Mouse (Mus musculus) gastrocnemius, postnatal 36 days (tissue): Measurements from ENCODE around the gene Gga3. TPM values are rescaled to one million over a fixed set of nuclear protein-coding genes. Genes with fewer than 3 reads are reported as not detected.
A peak's percentile ranks its signal among the peaks of the same experiment; 100 is the strongest.

ENCODE experiments used
- DNase-seq, 2 experiments: peaks; one replicate each; pipeline ENCODE4 v3.0.0; 2022
- intact Hi-C: fragments of 180-260 bp; cut with DNase I; formaldehyde crosslinking; loops from one replicate; pipeline ENCODE4 v1.15.1; 2025
- total RNA-seq, 2 experiments: library from RNA; stranded (reverse); gene quantifications; 2 replicates each; pipeline ENCODE4 v1.2.3; 2021

Gga3 gene
- total RNA-seq, 2 experiments from 2014 or later = 12.5 to 13.0 TPM

DNA sequence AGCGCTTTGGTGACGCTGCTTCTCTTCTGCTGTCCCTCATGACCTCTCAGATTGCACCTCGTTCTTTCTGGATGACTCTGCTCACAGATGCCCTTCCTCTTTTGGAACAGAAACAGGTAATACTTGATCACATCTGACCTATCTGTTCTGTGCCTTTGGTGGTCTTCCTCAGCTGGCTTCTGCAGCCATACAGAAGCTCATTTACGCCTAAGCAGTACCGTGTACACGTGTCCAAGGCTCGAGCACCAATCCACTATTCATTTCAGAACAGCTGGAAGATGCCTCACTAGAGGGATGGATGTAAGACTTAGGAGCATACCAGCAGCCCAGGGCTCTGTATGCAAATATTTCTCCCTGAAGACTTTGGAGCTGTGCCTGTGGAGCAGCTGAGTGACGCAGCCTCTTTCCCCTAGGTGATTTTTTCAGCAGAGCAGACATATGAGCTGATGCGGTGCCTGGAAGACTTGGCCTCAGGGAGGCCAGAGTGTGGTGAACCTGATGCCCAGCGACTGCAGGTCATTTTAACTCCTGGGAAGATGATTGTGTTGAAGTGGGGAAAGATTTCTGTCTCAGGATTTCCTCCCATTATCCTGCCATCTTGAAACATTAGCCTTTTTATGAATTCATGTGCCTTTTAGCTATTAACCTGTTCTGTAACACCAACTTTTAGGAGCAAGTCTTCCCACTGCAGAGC, 20.8 kb downstream of the Gga3 start:
- no peak for DNase-seq
- intact Hi-C loops = no loop called here

DNA sequence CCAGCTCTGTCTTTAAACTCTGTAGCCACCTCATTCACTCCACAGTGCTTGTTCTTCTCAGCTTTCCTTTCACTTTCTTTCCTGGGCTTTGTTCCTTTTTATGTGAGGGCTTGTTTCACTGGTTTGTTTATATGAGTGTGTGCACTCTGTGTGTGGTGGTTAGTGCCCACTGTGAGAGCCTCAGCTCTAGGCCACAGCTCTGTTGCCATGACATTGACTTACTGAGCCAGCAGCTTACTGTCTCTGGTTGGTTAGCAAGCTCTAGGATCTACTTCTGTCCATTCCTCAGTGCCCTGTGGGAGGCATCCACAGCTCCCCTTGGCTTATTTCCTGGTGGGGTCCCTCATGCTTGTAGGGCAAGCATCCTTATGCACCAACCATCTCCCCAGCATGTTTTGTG, 24.8 kb downstream of the Gga3 start:
- intact Hi-C loops = no loop called here
- no peak for DNase-seq

GRCm38 (mm10) chr11:115564961-115565360, 38.9 kb downstream of the Gga3 start:
- no peak for DNase-seq
- intact Hi-C loops = loop anchor here (5.0 kb wide), 1 partner anchor 37 kb away; the partner anchor contains the start of genes Gga3 and Mrps7

GRCm38 (mm10) chr11:115564064-115564809, 39.6 kb downstream of the Gga3 start, which contains the start of gene Nup85:
Gene Nup85, plus strand, starts transcription at chr11:115564434.
- intact Hi-C loops = no loop called here
- peak; percentile 97 for DNase-seq

GRCm38 (mm10) chr11:115563406-115563805, 40.4 kb downstream of the Gga3 start:
- intact Hi-C loops = no loop called here
- no peak for DNase-seq

DNA sequence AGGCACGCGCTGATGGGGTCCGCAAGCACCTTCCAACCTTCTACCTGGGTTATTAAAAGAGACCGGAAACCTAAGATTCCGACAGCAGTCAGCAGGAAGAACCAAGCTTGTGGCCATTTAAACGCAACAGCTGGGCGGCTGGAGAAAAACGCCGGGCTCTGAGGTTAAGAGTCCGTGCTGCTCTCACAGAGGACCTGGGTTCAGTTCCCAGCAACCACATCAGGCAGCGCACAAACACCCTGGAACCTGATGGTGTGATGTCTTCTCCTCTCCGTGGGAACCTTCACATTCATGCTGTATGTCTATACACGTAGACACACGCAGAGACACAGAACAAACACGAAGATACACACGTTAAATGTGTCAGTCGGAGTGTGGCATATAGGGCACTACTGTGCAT, 48.1 kb downstream of the Gga3 start:
- no peak for DNase-seq
- intact Hi-C loops = no loop called here

DNA sequence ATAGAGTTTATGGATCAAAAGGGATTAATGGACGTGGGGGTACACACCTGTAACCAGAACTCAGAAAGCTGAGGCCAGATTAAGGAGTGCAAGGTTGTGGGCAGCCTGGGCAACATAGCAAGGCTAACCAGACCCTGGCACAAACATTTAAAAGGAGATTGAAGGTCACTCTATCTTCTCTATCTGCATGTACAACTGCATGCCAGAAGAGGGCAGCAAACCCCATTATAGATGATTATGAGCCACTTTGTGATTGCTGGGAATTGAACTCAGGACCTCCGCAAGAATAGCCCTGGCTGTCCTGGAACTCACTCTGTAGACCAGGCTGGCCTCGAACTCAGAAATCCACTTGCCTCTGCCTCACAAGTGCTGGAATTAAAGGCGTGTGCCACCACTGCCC, 51.1 kb downstream of the Gga3 start:
- intact Hi-C loops = no loop called here
- DNase-seq = no peak

GRCm38 (mm10) chr11:115543571-115543970, 60.3 kb downstream of the Gga3 start:
- DNase-seq = no peak
- intact Hi-C loops = no loop called here

- intact Hi-C loops = loop anchor here (2.0 kb wide), 1 partner anchor 53 kb away; no protein-coding TSS in a partner anchor
- DNase-seq = no peak
These were observed 65.8 kb downstream of the Gga3 start for GRCm38 (mm10) chr11:115538045-115538444.

GRCm38 (mm10) chr11:115536856-115537568, 66.8 kb downstream of the Gga3 start:
- DNase-seq = no peak
- intact Hi-C loops = no loop called here

- peak; percentile 97 to 99 for DNase-seq
- intact Hi-C loops = no loop called here
These were observed 67.7 kb downstream of the Gga3 start, which contains the start of gene Sumo2 for GRCm38 (mm10) chr11:115536038-115536681. Gene Sumo2, minus strand, starts transcription at chr11:115536276.

DNA sequence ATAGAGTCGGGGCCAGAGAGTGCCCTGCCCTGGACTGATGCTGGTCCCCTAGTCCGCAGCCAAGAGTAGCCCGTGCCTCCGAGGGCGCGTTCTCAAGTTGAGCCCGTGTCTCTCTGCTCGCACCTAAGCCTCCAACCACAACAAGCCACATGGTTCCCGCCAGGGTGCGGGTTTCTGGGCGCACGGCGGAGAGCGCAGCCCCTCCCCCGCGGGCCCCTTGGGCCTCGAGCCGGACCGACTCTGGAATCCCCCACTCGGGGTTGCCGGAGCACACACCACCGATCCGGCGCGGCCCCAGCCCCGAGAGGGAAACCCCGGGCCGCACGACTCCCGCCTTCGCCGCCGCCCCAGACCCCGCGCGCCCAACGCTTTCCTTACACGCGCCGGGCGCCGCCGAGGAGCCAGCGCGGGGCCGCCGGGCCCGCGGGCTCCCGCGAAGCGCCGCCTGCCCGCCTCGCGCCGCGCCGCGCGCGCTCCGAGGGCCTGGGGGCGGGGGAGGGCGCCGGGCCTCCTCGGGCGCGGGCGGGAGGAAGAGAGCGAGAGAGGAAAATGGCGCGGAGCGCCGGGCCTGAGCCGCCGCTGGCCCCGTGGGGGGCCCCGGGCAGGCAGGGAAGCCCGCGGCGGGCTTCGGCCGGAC, 68.3 kb downstream of the Gga3 start:
- intact Hi-C loops = no loop called here
- peak; percentile 47 to 53 for DNase-seq

DNA sequence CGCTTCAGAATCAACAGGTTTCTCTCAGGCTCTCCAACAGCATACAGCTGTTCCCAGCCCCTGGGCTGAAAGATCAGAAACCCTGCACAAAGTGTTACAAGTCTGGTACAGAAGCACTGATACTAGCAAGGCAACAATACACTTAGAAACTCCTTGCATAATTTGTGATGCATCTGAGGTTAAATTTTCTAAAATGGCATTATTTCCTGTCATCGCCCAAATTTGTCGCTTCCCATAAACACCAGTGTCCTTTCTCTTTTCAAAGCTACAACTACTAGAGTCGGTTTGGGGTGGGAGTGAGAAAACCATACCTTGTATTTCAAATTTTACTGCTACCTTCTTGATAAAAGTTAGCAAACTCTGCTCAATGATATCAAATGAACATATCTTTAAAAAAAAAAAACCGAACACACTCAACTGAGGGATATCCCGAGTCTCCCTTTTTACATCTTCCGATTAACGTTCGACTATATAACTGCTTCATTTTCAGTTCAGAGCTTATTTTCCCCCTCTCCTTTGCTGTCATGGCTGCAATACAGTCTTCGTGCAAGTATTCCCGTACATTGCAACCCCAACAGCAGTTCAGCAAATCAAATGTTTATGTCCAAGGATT, 69.0 kb downstream of the Gga3 start:
- intact Hi-C loops = no loop called here
- no peak for DNase-seq

Other genes with a start within 250 kb of the Gga3 start
- gene Hid1, start 236.3 kb downstream of the Gga3 start, total RNA-seq = 1 to 10 TPM; 2.0 TPM
- 1 to 10 TPM; 2.1 to 2.6 TPM for gene Cdr2l, start 222.1 kb downstream of the Gga3 start, total RNA-seq
- gene Mrpl58, start 200.3 kb downstream of the Gga3 start, total RNA-seq = 10 to 100 TPM; 86.7 to 98.5 TPM
- gene Atp5h, start 184.1 kb downstream of the Gga3 start, total RNA-seq = 100 to 1,000 TPM; 770 to 834 TPM
- 10 to 100 TPM; 12.7 to 12.9 TPM for gene Kctd2, start 183.9 kb downstream of the Gga3 start, total RNA-seq
- gene Trim80, start 163.5 kb downstream of the Gga3 start, total RNA-seq = not detected
- gene Slc16a5, start 141.6 kb downstream of the Gga3 start, total RNA-seq = under 1 TPM in 1 of 2 experiments, not detected in 1; 0.61 TPM
- gene Armc7, start 128.4 kb downstream of the Gga3 start, total RNA-seq = 1 to 10 TPM in 1 of 2 experiments, under 1 TPM in 1; 0.89 to 1.2 TPM
- gene Nt5c, start 112.2 kb downstream of the Gga3 start, total RNA-seq = 1 to 10 TPM; 6.5 to 9.2 TPM
- gene Jpt1, start 89.7 kb downstream of the Gga3 start, total RNA-seq = 10 to 100 TPM; 34.6 to 48.3 TPM
- 100 to 1,000 TPM; 107 to 124 TPM for gene Sumo2, start 67.8 kb downstream of the Gga3 start, total RNA-seq
- gene Nup85, start 39.6 kb downstream of the Gga3 start, total RNA-seq = 10 to 100 TPM; 15.8 to 20.8 TPM
- gene Mrps7, start 126 bp downstream of the Gga3 start, total RNA-seq = 10 to 100 TPM; 66.8 to 72.4 TPM
- 10 to 100 TPM; 41.8 to 45.8 TPM for gene Mif4gd, start 8.9 kb upstream of the Gga3 start, total RNA-seq
- 10 to 100 TPM; 44.4 to 46.8 TPM for gene Slc25a19, start 24.2 kb upstream of the Gga3 start, total RNA-seq
- 10 to 100 TPM; 56.4 to 65.7 TPM for gene Grb2, start 104.5 kb upstream of the Gga3 start, total RNA-seq
- 10 to 100 TPM; 73.1 to 79.5 TPM for gene Tmem94, start 161.4 kb upstream of the Gga3 start, total RNA-seq
- gene Caskin2, start 209.6 kb upstream of the Gga3 start, total RNA-seq = 10 to 100 TPM; 12.6 to 13.3 TPM
- 1 to 10 TPM; 4.6 to 6.0 TPM for gene Tsen54, start 210.7 kb upstream of the Gga3 start, total RNA-seq
- 1 to 10 TPM; 6.5 to 9.9 TPM for gene Llgl2, start 220.0 kb upstream of the Gga3 start, total RNA-seq